Mouse (Mus musculus) heart, postnatal 0 days (tissue): Measurements from ENCODE around the gene Tldc1.

Experiments used
- CTCF ChIP-seq: IDR thresholded peaks from 2 replicates; pipeline ENCODE4 v1.5.1; 2016; ENCODE audit warnings: antibody characterized with exemption, control low read depth, low read depth
- EP300 ChIP-seq: IDR thresholded peaks from 2 replicates; pipeline ENCODE4 v1.6.1; 2016; ENCODE audit warnings: antibody characterized with exemption, low read depth

DNA sequence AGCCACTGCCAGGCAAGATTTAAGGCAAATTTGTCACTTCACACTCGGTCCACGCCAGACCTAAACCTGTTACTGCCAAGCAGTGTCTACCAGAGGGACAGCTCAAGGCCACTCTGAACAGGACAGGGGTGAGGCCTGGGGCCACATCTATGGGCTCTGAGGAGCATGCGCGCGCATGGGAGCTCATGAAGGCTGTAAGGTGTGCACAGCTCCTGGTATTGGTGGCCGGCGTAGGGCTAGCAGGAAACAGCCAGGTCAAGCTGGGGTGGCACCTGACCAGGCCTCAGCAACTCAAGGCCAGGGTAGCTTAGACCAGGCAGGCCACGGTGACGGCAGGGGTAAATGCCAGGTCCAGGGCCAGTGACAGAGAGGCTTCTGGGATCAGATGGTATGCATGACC, 31.4 kb upstream of the Tldc1 start:
- no peak for TF ChIP-seq CTCF
- no peak for TF ChIP-seq EP300
